Mouse (Mus musculus) liver, embryonic 11.5 days (tissue): Measurements from ENCODE around the gene Artn. TPM values are rescaled to one million over a fixed set of nuclear protein-coding genes. Genes with fewer than 3 reads are reported as not detected.
A peak's percentile ranks its signal among the peaks of the same experiment; 100 is the strongest.

Experiments used
- ATAC-seq: fragments of 200-750 bp; cut with Nextera tagmentation; replicated peaks from 2 replicates; pipeline ENCODE4 v1.8.0; 2017; ENCODE audit warnings: moderate number of reproducible peaks, mild to moderate bottlenecking, moderate TSS enrichment, moderate library complexity; ENCODE audit not compliant: low FRiP score
- DNase-seq: peaks from one replicate; pipeline ENCODE4 v3.0.0-alpha.2; 2017; ENCODE audit warnings: low spot score
- H3K27ac ChIP-seq: fragments of 300-500 bp; sonication (generic); 2 replicates; pipeline ENCODE4 v1.5.1; 2014; ENCODE audit warnings: mild to moderate bottlenecking, low read depth, low read length, control low read depth
- H3K27me3 ChIP-seq: fragments of 300-500 bp; sonication (generic); replicated peaks from 2 replicates; pipeline ENCODE4 v1.6.1; 2014; ENCODE audit warnings: low read length, mixed read lengths; ENCODE audit not compliant: control insufficient read depth, insufficient read depth
- H3K36me3 ChIP-seq: fragments of 300-500 bp; sonication (generic); 2 replicates; pipeline ENCODE4 v1.6.1; 2014; ENCODE audit warnings: mild to moderate bottlenecking, low read length, moderate library complexity, mixed read lengths; ENCODE audit not compliant: control insufficient read depth, insufficient read depth
- H3K4me1 ChIP-seq: fragments of 300-500 bp; sonication (generic); replicated peaks from 2 replicates; pipeline ENCODE4 v1.6.1; 2014; ENCODE audit warnings: low read length, mixed read lengths; ENCODE audit not compliant: control insufficient read depth, insufficient read depth
- H3K4me2 ChIP-seq: fragments of 300-500 bp; sonication (generic); 2 replicates; pipeline ENCODE4 v1.6.1; 2014; ENCODE audit warnings: mild to moderate bottlenecking, control low read depth, moderate library complexity
- H3K4me3 ChIP-seq: fragments of 300-500 bp; sonication (generic); 2 replicates; pipeline ENCODE4 v1.5.1; 2014; ENCODE audit warnings: low read depth, low read length, control low read depth
- H3K9ac ChIP-seq: fragments of 300-500 bp; sonication (generic); 2 replicates; pipeline ENCODE4 v1.6.1; 2014; ENCODE audit warnings: low read depth, low read length, control low read depth
- H3K9me3 ChIP-seq: fragments of 300-500 bp; sonication (generic); 2 replicates; pipeline ENCODE4 v1.6.1; 2016; ENCODE audit warnings: low read length, inconsistent platforms, mixed read lengths; ENCODE audit not compliant: control insufficient read depth
- WGBS: fragments of 180-500 bp; shearing (Covaris S2); extraction: QIAGEN DNeasy Blood & Tissue Kit; methylation state at CpG from one replicate; pipeline ENCODE4 v1.1.7; 2014; 5-methylcytosine and 5-hydroxymethylcytosine counted together
- polyA plus RNA-seq: library from polyadenylated mRNA; unstranded; fragments of >200 nt; fragmentation: Nextera tagmentation; extraction: Ambion mirVana; gene quantifications from 2 replicates; pipeline ENCODE4 v1.2.1, GENCODE M21; 2014

The Artn gene
- polyA plus RNA-seq, 1 experiment from 2014 or later, result 1.2 TPM

GRCm38 (mm10) chr4:117906196-117906595, 23.4 kb downstream of the Artn start:
- Histone ChIP-seq H3K4me3 (no peak overlapping the region), H3K9ac (no peak overlapping the region), H3K4me2 (no peak overlapping the region), H3K4me1 (no peaks in the 10 kb centered on the region; the same call in 1 of the 2 replicates), H3K36me3 (peaks cover 41% of the 10 kb centered on the region), H3K27ac (no peak overlapping the region), H3K9me3 (no peaks in the 10 kb centered on the region), H3K27me3 (no peaks in the 10 kb centered on the region)
- ATAC-seq, result no peak
- WGBS, result 88% methylated on average over 3 of the region's 3 CpGs
- DNase-seq, result no peak

- 92% methylated on average over 8 of the region's 8 CpGs for WGBS
- no peaks in the 10 kb centered on the region for H3K27me3 ChIP-seq
- no peaks in the 10 kb centered on the region for H3K4me1 ChIP-seq
- H3K9ac ChIP-seq, result no peak overlapping the region
- ATAC-seq (no peak), DNase-seq (no peak)
- no peaks in the 10 kb centered on the region for H3K9me3 ChIP-seq
- H3K36me3 ChIP-seq, result peaks cover 45% of the 10 kb centered on the region
- no peak overlapping the region for H3K4me3 ChIP-seq
- no peak overlapping the region for H3K4me2 ChIP-seq
- no peak overlapping the region for H3K27ac ChIP-seq
These were observed 24.8 kb downstream of the Artn start for GRCm38 (mm10) chr4:117904761-117905160.

- Histone ChIP-seq H3K4me3 (no peak overlapping the region), H3K36me3 (peaks cover 49% of the 10 kb centered on the region), H3K4me1 (no peaks in the 10 kb centered on the region), H3K4me2 (no peak overlapping the region), H3K27ac (no peak overlapping the region), H3K9ac (no peak overlapping the region), H3K9me3 (no peaks in the 10 kb centered on the region), H3K27me3 (no peaks in the 10 kb centered on the region)
- ATAC-seq (no peak), DNase-seq (no peak)
- 90% methylated on average over 10 of the region's 10 CpGs for WGBS
These were observed 25.5 kb downstream of the Artn start for GRCm38 (mm10) chr4:117904094-117904493.

GRCm38 (mm10) chr4:117898111-117898510, 31.5 kb downstream of the Artn start:
- Histone ChIP-seq H3K4me1 (no peaks in the 10 kb centered on the region), H3K9me3 (no peaks in the 10 kb centered on the region), H3K27me3 (no peaks in the 10 kb centered on the region), H3K27ac (no peak overlapping the region), H3K4me2 (no peak overlapping the region), H3K9ac (no peak overlapping the region), H3K4me3 (no peak overlapping the region), H3K36me3 (peaks cover 29% of the 10 kb centered on the region)
- DNase-seq, result no peak
- ATAC-seq, result no peak
- 71% methylated on average over 3 of the region's 3 CpGs for WGBS

GRCm38 (mm10) chr4:117896031-117896430, 33.5 kb downstream of the Artn start:
- no peak for DNase-seq
- WGBS, result 94% methylated on average over 6 of the region's 6 CpGs

GRCm38 (mm10) chr4:117895339-117895738, 34.2 kb downstream of the Artn start:
- Histone ChIP-seq H3K9ac (no peak overlapping the region), H3K27ac (no peak overlapping the region), H3K9me3 (no peaks in the 10 kb centered on the region), H3K36me3 (peaks cover 14% of the 10 kb centered on the region), H3K27me3 (no peaks in the 10 kb centered on the region), H3K4me2 (no peak overlapping the region), H3K4me1 (peaks cover 7% of the 10 kb centered on the region), H3K4me3 (no peak overlapping the region)
- ATAC-seq (no peak), DNase-seq (no peak)
- WGBS, result 79% methylated on average over 7 of the region's 7 CpGs

More at GRCm38 (mm10) chr4:117896031-117896430, 33.5 kb downstream of the Artn start:
- Histone ChIP-seq H3K4me2 (no peak overlapping the region), H3K36me3 (peaks cover 18% of the 10 kb centered on the region; the same call in 1 of the 2 replicates), H3K9me3 (no peaks in the 10 kb centered on the region), H3K27ac (no peak overlapping the region), H3K4me1 (peaks cover 4% of the 10 kb centered on the region), H3K27me3 (no peaks in the 10 kb centered on the region), H3K9ac (no peak overlapping the region), H3K4me3 (no peak overlapping the region)
- ATAC-seq, result no peak

GRCm38 (mm10) chr4:117894601-117895000, 35.0 kb downstream of the Artn start:
- Histone ChIP-seq H3K9ac (no peak overlapping the region), H3K4me1 (peaks cover 7% of the 10 kb centered on the region), H3K9me3 (no peaks in the 10 kb centered on the region), H3K4me3 (no peak overlapping the region), H3K27me3 (no peaks in the 10 kb centered on the region), H3K4me2 (no peak overlapping the region), H3K27ac (no peak overlapping the region), H3K36me3 (peaks cover 17% of the 10 kb centered on the region)
- no peak for ATAC-seq
- no peak for DNase-seq
- 88% methylated on average over 8 of the region's 8 CpGs for WGBS

- ATAC-seq (no peak), DNase-seq (peak; percentile 70)
- Histone ChIP-seq H3K4me2 (no peak overlapping the region), H3K36me3 (peaks cover 11% of the 10 kb centered on the region), H3K9me3 (no peaks in the 10 kb centered on the region), H3K27ac (no peak overlapping the region), H3K27me3 (no peaks in the 10 kb centered on the region), H3K4me3 (no peak overlapping the region), H3K4me1 (peaks cover 7% of the 10 kb centered on the region), H3K9ac (no peak overlapping the region)
- 26% methylated on average over 9 of the region's 9 CpGs for WGBS
These were observed 36.2 kb downstream of the Artn start for GRCm38 (mm10) chr4:117893376-117893775.

GRCm38 (mm10) chr4:117891738-117892161, 37.8 kb downstream of the Artn start, which contains the start of gene Dph2:
TSS of gene Dph2 (minus strand) at chr4:117892032.
- no peaks in the 10 kb centered on the region for H3K27me3 ChIP-seq
- ATAC-seq (peak; percentile 81), DNase-seq (peak; percentile 76)
- H3K36me3 ChIP-seq, result peaks cover 11% of the 10 kb centered on the region
- H3K4me1 ChIP-seq, result peaks cover 13% of the 10 kb centered on the region
- peak within 1 kb of the TSS; percentile 72 for H3K4me3 ChIP-seq
- peak within 1 kb of the TSS; percentile 65 for H3K9ac ChIP-seq
- WGBS, result under 1% methylated on average over 21 of the region's 21 CpGs
- H3K4me2 ChIP-seq, result peak within 1 kb of the TSS; percentile 80
- H3K9me3 ChIP-seq, result no peaks in the 10 kb centered on the region
- H3K27ac ChIP-seq, result no peak within 1 kb of the TSS
